Mouse (Mus musculus) right cerebral cortex, postnatal 36 days (tissue): ENCODE measurements around the gene Lce1i.
"Not testable (repeated sequence)": the region's sequence is repeated elsewhere in the genome, so short reads cannot be mapped to it uniquely, and the experiment has no call there.

Source experiments
- DNase-seq, 2 experiments: peaks; one replicate each; pipeline ENCODE4 v3.0.0; 2022; ENCODE audit warnings: low spot score in 2 of 2, mixed read lengths in 1 of 2

Lce1i gene

GRCm38 (mm10) chr3:92778799-92779198 lies at the start of gene Lce1i:
TSS of gene Lce1i (minus strand) at chr3:92778899.
- DNase-seq, result no peak

- no peak for DNase-seq
These were observed 48.4 kb upstream of the Lce1i start, which contains the start of gene Kprp for GRCm38 (mm10) chr3:92827108-92827507. TSS of gene Kprp (minus strand) at chr3:92827247.

- DNase-seq, result no peak
These were observed 47.1 kb upstream of the Lce1i start for GRCm38 (mm10) chr3:92825808-92826207.

GRCm38 (mm10) chr3:92816036-92816435 lies 37.3 kb upstream of the Lce1i start:
- not testable (repeated sequence) for DNase-seq

- DNase-seq, result no peak
These were observed 36.9 kb upstream of the Lce1i start for GRCm38 (mm10) chr3:92815581-92815980.

GRCm38 (mm10) chr3:92807791-92808190 lies 29.1 kb upstream of the Lce1i start, which contains the start of gene Lce1k:
TSS of gene Lce1k (minus strand) at chr3:92807891.
- no peak for DNase-seq

- DNase-seq, result no peak
These were observed 11.7 kb upstream of the Lce1i start, which contains the start of gene Lce1j for GRCm38 (mm10) chr3:92790414-92790813. TSS of gene Lce1j (minus strand) at chr3:92790514.

- no peak for DNase-seq
These were observed 7.1 kb downstream of the Lce1i start for GRCm38 (mm10) chr3:92771573-92771972.

- no peak for DNase-seq
These were observed 13.7 kb downstream of the Lce1i start, which contains the start of gene Lce1h for GRCm38 (mm10) chr3:92764965-92765364. TSS of gene Lce1h (minus strand) at chr3:92765065.

- no peak for DNase-seq
These were observed 25.5 kb downstream of the Lce1i start for GRCm38 (mm10) chr3:92753197-92753596.

- no peak for DNase-seq
These were observed 26.5 kb downstream of the Lce1i start, which contains the start of gene Lce1g for GRCm38 (mm10) chr3:92752238-92752637. TSS of gene Lce1g (minus strand) at chr3:92752338.

GRCm38 (mm10) chr3:92738996-92739395 lies 39.7 kb downstream of the Lce1i start, which contains the start of gene Gm38119:
TSS of gene Gm38119 (minus strand) at chr3:92739096.
- DNase-seq, result no peak
